Mouse (Mus musculus) lung, adult 2 months (tissue): ENCODE results near the gene Zfp13. TPM values are rescaled to one million over a fixed set of nuclear protein-coding genes. Genes with fewer than 3 reads are reported as not detected.
A peak's percentile ranks its signal among the peaks of the same experiment; 100 is the strongest.
"Not testable (repeated sequence)": the region's sequence is repeated elsewhere in the genome, so short reads cannot be mapped to it uniquely, and the experiment has no call there.

Source experiments
- DNase-seq: peaks from one replicate; pipeline ENCODE4 v3.0.0; 2022
- H3K4me1 ChIP-seq: fragments of 200-500 bp; 2 replicates; pipeline ENCODE4 v1.6.1; 2011; ENCODE audit warnings: low read length; ENCODE audit not compliant: control insufficient read depth, insufficient read depth
- H3K4me3 ChIP-seq: fragments of 200-500 bp; replicated peaks from 2 replicates; pipeline ENCODE3; 2011; ENCODE audit warnings: low read depth, mild to moderate bottlenecking, control low read depth, low read length; ENCODE audit errors: extremely low read depth
- CTCF ChIP-seq: fragments of 200-500 bp; IDR thresholded peaks from 2 replicates; pipeline ENCODE4 v1.5.1; 2011; ENCODE audit warnings: mild to moderate bottlenecking, low read length, control low read depth; ENCODE audit not compliant: insufficient read depth
- POLR2A ChIP-seq: fragments of 200-500 bp; IDR thresholded peaks from 2 replicates; pipeline ENCODE4 v1.6.1; 2011; ENCODE audit warnings: low read depth, mild to moderate bottlenecking, control low read depth, low read length, borderline replicate concordance; ENCODE audit errors: extremely low read depth
- WGBS: fragments of 180-500 bp; shearing (Covaris S2); methylation state at CpG from one replicate; pipeline ENCODE4 v1.1.7; 2018; 5-methylcytosine and 5-hydroxymethylcytosine counted together
- polyA plus RNA-seq: library from polyadenylated mRNA; depleted of rRNA; stranded (reverse); fragments of >200 nt; gene quantifications from 2 replicates; pipeline ENCODE4 v1.2.3, GENCODE M21; 2012; rRNA removed

Gene Zfp13
- polyA plus RNA-seq, 1 experiment = 14.9 TPM

- peak overlapping the region; percentile 6 for H3K4me3 ChIP-seq
- peaks cover 3% of the 10 kb centered on the region for H3K4me1 ChIP-seq
- TF ChIP-seq CTCF (no peak), POLR2A (no peak)
- 8% methylated on average over 27 of the region's 27 CpGs for WGBS
- DNase-seq = no peak
These were observed 61.6 kb downstream of the Zfp13 start for GRCm38 (mm10) chr17:23537554-23538255.

GRCm38 (mm10) chr17:23535046-23535788 is 64.1 kb downstream of the Zfp13 start:
- WGBS = 2% methylated on average over 17 of the region's 29 CpGs
- not testable (repeated sequence) for DNase-seq, H3K4me1 ChIP-seq, H3K4me3 ChIP-seq

- DNase-seq = not testable (repeated sequence)
These were observed 65.4 kb downstream of the Zfp13 start for GRCm38 (mm10) chr17:23533591-23534490.

DNA sequence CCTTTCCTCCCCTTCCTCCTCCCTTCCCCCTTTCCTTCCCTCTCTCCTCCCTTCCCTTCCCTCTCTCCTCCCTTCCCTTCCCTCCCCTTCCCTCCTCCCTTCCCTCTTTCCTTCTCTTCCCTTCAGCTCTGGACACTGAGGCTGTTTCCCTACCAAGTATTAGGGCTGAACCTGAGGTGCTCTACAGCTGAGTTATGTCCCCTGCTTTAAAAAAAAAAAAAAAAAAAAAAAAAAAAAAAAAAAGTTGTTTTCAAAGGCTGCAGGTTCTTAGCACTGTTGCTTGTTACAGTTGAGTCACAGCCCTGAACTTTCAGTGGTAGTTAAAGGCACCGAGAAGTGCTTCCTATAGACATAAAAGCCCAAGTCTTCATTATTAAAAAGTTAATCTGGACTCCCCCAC is 67.9 kb downstream of the Zfp13 start:
- H3K4me1 ChIP-seq, DNase-seq, H3K4me3 ChIP-seq: not testable (repeated sequence)
- 17% methylated on average over 1 of the region's 1 CpGs for WGBS

More at GRCm38 (mm10) chr17:23533591-23534490, 65.4 kb downstream of the Zfp13 start:
- 5% methylated on average over 11 of the region's 23 CpGs for WGBS
- H3K4me3 ChIP-seq, H3K4me1 ChIP-seq: not testable (repeated sequence)

Other genes starting within 250 kb of the Zfp13 start
- gene Vmn2r116, start 214.9 kb downstream of the Zfp13 start, polyA plus RNA-seq = not detected in 2 replicates
- gene Vmn2r117, start 119.8 kb downstream of the Zfp13 start, polyA plus RNA-seq = not detected in 2 replicates
- 13.4 and 14.0 TPM in 2 replicates for gene Zfp213, start 35.2 kb downstream of the Zfp13 start, polyA plus RNA-seq
- 0.06 TPM in 1 of 2 replicates, not detected in the other for gene Zscan10, start 1.4 kb upstream of the Zfp13 start, polyA plus RNA-seq
- 0.70 and 1.0 TPM in 2 replicates for gene Mmp25, start 45.8 kb upstream of the Zfp13 start, polyA plus RNA-seq
- 4.0 and 6.8 TPM in 2 replicates for gene Bicdl2, start 61.0 kb upstream of the Zfp13 start, polyA plus RNA-seq
- gene Hcfc1r1, start 74.1 kb upstream of the Zfp13 start, polyA plus RNA-seq = 284 and 321 TPM in 2 replicates
- 18.1 and 20.6 TPM in 2 replicates for gene Thoc6, start 74.4 kb upstream of the Zfp13 start, polyA plus RNA-seq
- gene Tnfrsf12a, start 78.0 kb upstream of the Zfp13 start, polyA plus RNA-seq = 32.4 and 39.7 TPM in 2 replicates
- 0.57 and 0.86 TPM in 2 replicates for gene Cldn6, start 79.8 kb upstream of the Zfp13 start, polyA plus RNA-seq
- 0.07 and 0.08 TPM in 2 replicates for gene Cldn9, start 84.5 kb upstream of the Zfp13 start, polyA plus RNA-seq
- not detected in 2 replicates for gene 1520401A03Rik, start 123.3 kb upstream of the Zfp13 start, polyA plus RNA-seq
- gene Pkmyt1, start 126.8 kb upstream of the Zfp13 start, polyA plus RNA-seq = 21.8 and 25.3 TPM in 2 replicates
- 59.8 and 63.5 TPM in 2 replicates for gene Paqr4, start 141.4 kb upstream of the Zfp13 start, polyA plus RNA-seq
- 0.81 and 1.1 TPM in 2 replicates for gene Kremen2, start 146.3 kb upstream of the Zfp13 start, polyA plus RNA-seq
- gene Flywch1, start 172.1 kb upstream of the Zfp13 start, polyA plus RNA-seq = 37.1 and 39.1 TPM in 2 replicates
- gene Flywch2, start 186.6 kb upstream of the Zfp13 start, polyA plus RNA-seq = 8.0 and 8.8 TPM in 2 replicates
- 538 and 681 TPM in 2 replicates for gene Srrm2, start 191.0 kb upstream of the Zfp13 start, polyA plus RNA-seq
- 470 and 498 TPM in 2 replicates for gene Elob, start 229.6 kb upstream of the Zfp13 start, polyA plus RNA-seq
- not detected in 2 replicates for gene Prss33, start 236.6 kb upstream of the Zfp13 start, polyA plus RNA-seq
- 5.1 TPM in 1 of 2 replicates, not detected in the other for gene Prss32, start 244.4 kb upstream of the Zfp13 start, polyA plus RNA-seq
- 0.66 and 0.78 TPM in 2 replicates for gene Prss41, start 244.7 kb upstream of the Zfp13 start, polyA plus RNA-seq